Mouse (Mus musculus) gonadal fat pad, adult 2 months (tissue): ENCODE data around the gene Notch2. TPM values are rescaled to one million over a fixed set of nuclear protein-coding genes. Genes with fewer than 3 reads are reported as not detected.

Experiments used
- DNase-seq: peaks from one replicate; pipeline ENCODE4 v3.0.0-alpha.2; 2012; ENCODE audit warnings: low read depth
- polyA plus RNA-seq: library from polyadenylated mRNA; depleted of rRNA; stranded (reverse); fragments of >200 nt; gene quantifications from 2 replicates; pipeline ENCODE4 v1.2.3, GENCODE M21; 2012

Notch2 gene
- polyA plus RNA-seq, 1 experiment = 26.6 TPM

- DNase-seq = no peak
Observed at GRCm38 (mm10) chr3:98073545-98073944, 60.2 kb downstream of the Notch2 start.

- no peak for DNase-seq
Observed at GRCm38 (mm10) chr3:98074622-98075231, 61.4 kb downstream of the Notch2 start.

GRCm38 (mm10) chr3:98077866-98078265 is 64.5 kb downstream of the Notch2 start:
- DNase-seq = no peak

- no peak for DNase-seq
Observed at GRCm38 (mm10) chr3:98078816-98079215, 65.5 kb downstream of the Notch2 start.

GRCm38 (mm10) chr3:98079601-98080215 is 66.4 kb downstream of the Notch2 start:
- DNase-seq = no peak

- DNase-seq = no peak
Observed at GRCm38 (mm10) chr3:98080630-98081029, 67.3 kb downstream of the Notch2 start.

GRCm38 (mm10) chr3:98082188-98082587 is 68.9 kb downstream of the Notch2 start:
- no peak for DNase-seq

- DNase-seq = no peak
Observed at GRCm38 (mm10) chr3:98082972-98083371, 69.6 kb downstream of the Notch2 start.

- DNase-seq = no peak
Observed at GRCm38 (mm10) chr3:98084061-98084655, 70.8 kb downstream of the Notch2 start.

GRCm38 (mm10) chr3:98084870-98085269 is 71.5 kb downstream of the Notch2 start:
- no peak for DNase-seq

- DNase-seq = no peak
Observed at GRCm38 (mm10) chr3:98085812-98086268, 72.5 kb downstream of the Notch2 start.

- DNase-seq = no peak
Observed at GRCm38 (mm10) chr3:98086441-98086840, 73.1 kb downstream of the Notch2 start.

- DNase-seq = no peak
Observed at GRCm38 (mm10) chr3:98086860-98087259, 73.5 kb downstream of the Notch2 start.

- DNase-seq = no peak
Observed at GRCm38 (mm10) chr3:98087551-98087950, 74.2 kb downstream of the Notch2 start.

- DNase-seq = no peak
Observed at GRCm38 (mm10) chr3:98089702-98090101, 76.4 kb downstream of the Notch2 start.

- no peak for DNase-seq
Observed at GRCm38 (mm10) chr3:98090129-98090528, 76.8 kb downstream of the Notch2 start.

GRCm38 (mm10) chr3:98092680-98093370 is 79.5 kb downstream of the Notch2 start:
- DNase-seq = no peak

- no peak for DNase-seq
Observed at GRCm38 (mm10) chr3:98093954-98094353, 80.6 kb downstream of the Notch2 start.

- no peak for DNase-seq
Observed at GRCm38 (mm10) chr3:98094629-98095583, 81.6 kb downstream of the Notch2 start.

GRCm38 (mm10) chr3:98096981-98097380 is 83.7 kb downstream of the Notch2 start:
- DNase-seq = no peak

- peak; percentile 88 for DNase-seq
Observed at GRCm38 (mm10) chr3:98098676-98099075, 85.3 kb downstream of the Notch2 start.
